ENCODE assay signal across 9 mouse cellular contexts in genomic region chr8:126139546-126139870, GRCm38 (mm10).
DNase-seq lines count a peak whose midpoint lies in the region; ATAC-seq and TF ChIP-seq lines count a peak whose summit lies in the region.
"Had no signal": no experiment of that assay in that cellular context is flagged by ENCODE, and none has a peak within 500 bp of the region (broad histone marks: within the 10 kb centered on the region; RNA-seq: fewer than 3 reads in every experiment).

No protein-coding gene starts in this region.

- H3K4me1 ChIP-seq in heart, embryonic 13.5 days = peaks cover 14% of the 10 kb centered on the region
- no peaks in the 10 kb centered on the region for H3K4me1 ChIP-seq in ES-Bruce4 (ENCODE audit: control insufficient read depth, insufficient read depth, low read length)
- H3K4me1 ChIP-seq in forebrain, embryonic 13.5 days = peaks cover 11% of the 10 kb centered on the region
- 0 out of 2 replicates have a peak, but pooled peaks cover 5% of the 10 kb centered on the region for H3K4me1 ChIP-seq in liver, embryonic 12.5 days
- no peaks in the 10 kb centered on the region for H3K4me1 ChIP-seq in thymus, adult 2 months (replicated peaks; ENCODE audit: control insufficient read depth, insufficient read depth, low read length)

- H3K4me3 ChIP-seq in heart, embryonic 13.5 days = peak overlapping the region; percentile 58
- H3K4me3 ChIP-seq in ES-Bruce4 (ENCODE audit: low read depth, low read length) = peak overlapping the region; percentile 58
- peak overlapping the region; percentile 52 for H3K4me3 ChIP-seq in forebrain, embryonic 13.5 days
- no peak overlapping the region for H3K4me3 ChIP-seq in liver, embryonic 12.5 days
- no peak overlapping the region for H3K4me3 ChIP-seq in thymus, adult 2 months (ENCODE audit: control insufficient read depth, insufficient read depth, low read length)
- H3K4me3 ChIP-seq: myocyte had no signal

- no peak for TF ChIP-seq POLR2A in ES-Bruce4 (IDR thresholded peaks at IDR 0.05; ENCODE audit: insufficient read depth, low read length)
- TF ChIP-seq POLR2A in thymus, adult 2 months (IDR thresholded peaks at IDR 0.05; ENCODE audit: control insufficient read depth, extremely low read depth, insufficient read depth, low read length, poor library complexity) = no peak

- 18% methylated on average over 11 of the region's 11 CpGs for WGBS in heart, embryonic 13.5 days
- WGBS in forebrain, embryonic 13.5 days = 15% methylated on average over 11 of the region's 11 CpGs
- WGBS in liver, embryonic 12.5 days (ENCODE audit: insufficient replicate concordance) = 20% methylated on average over 11 of the region's 11 CpGs
- 38% methylated on average over 11 of the region's 11 CpGs for WGBS in thymus, adult 2 months

- no peak for TF ChIP-seq EP300 in ES-Bruce4 (IDR thresholded peaks at IDR 0.05; ENCODE audit: insufficient read depth, low read depth, low read length)

- H3K36me3 ChIP-seq in heart, embryonic 13.5 days = no peaks in the 10 kb centered on the region
- H3K36me3 ChIP-seq in ES-Bruce4 (ENCODE audit: control insufficient read depth, insufficient read depth, low read length, poor library complexity, severe bottlenecking) = no peaks in the 10 kb centered on the region
- H3K36me3 ChIP-seq in forebrain, embryonic 13.5 days (ENCODE audit: poor library complexity, severe bottlenecking) = no peaks in the 10 kb centered on the region
- no peaks in the 10 kb centered on the region for H3K36me3 ChIP-seq in liver, embryonic 12.5 days
- no peaks in the 10 kb centered on the region for H3K36me3 ChIP-seq in thymus, adult 2 months (ENCODE audit: control insufficient read depth, insufficient read depth, low read length)

- H3K9me3 ChIP-seq in heart, embryonic 13.5 days = no peaks in the 10 kb centered on the region
- H3K9me3 ChIP-seq in ES-Bruce4 (replicated peaks; ENCODE audit: control insufficient read depth, insufficient read depth, low read length, poor library complexity, severe bottlenecking) = no peaks in the 10 kb centered on the region
- H3K9me3 ChIP-seq in forebrain, embryonic 13.5 days (replicated peaks) = no peaks in the 10 kb centered on the region
- no peaks in the 10 kb centered on the region for H3K9me3 ChIP-seq in liver, embryonic 12.5 days (replicated peaks)

- no peak for ATAC-seq in heart, embryonic 13.5 days (ENCODE audit: extremely low read depth, insufficient number of reproducible peaks, low FRiP score, low TSS enrichment)
- no peak for ATAC-seq in forebrain, embryonic 13.5 days
- ATAC-seq in liver, embryonic 12.5 days = no peak
- ATAC-seq in erythroid progenitor cell, adult 5-6 weeks (replicated peaks; ENCODE audit: low FRiP score, poor library complexity, severe bottlenecking) = no peak

- H3K27ac ChIP-seq in heart, embryonic 13.5 days (replicated peaks) = no peak overlapping the region
- H3K27ac ChIP-seq in ES-Bruce4 (ENCODE audit: insufficient read depth, low read length) = no peak overlapping the region
- H3K27ac ChIP-seq in forebrain, embryonic 13.5 days = no peak overlapping the region
- no peak overlapping the region for H3K27ac ChIP-seq in liver, embryonic 12.5 days
- no peak overlapping the region for H3K27ac ChIP-seq in thymus, adult 2 months (ENCODE audit: control insufficient read depth, insufficient read depth, low read length)

- H3K9ac ChIP-seq in heart, embryonic 13.5 days = 0 out of 2 replicates have a peak overlapping the region, but pooled peaks have one; percentile 70
- H3K9ac ChIP-seq in ES-Bruce4 (ENCODE audit: low read depth, poor library complexity, severe bottlenecking) = no peak overlapping the region
- peak overlapping the region; percentile 62 for H3K9ac ChIP-seq in forebrain, embryonic 13.5 days
- H3K9ac ChIP-seq in liver, embryonic 12.5 days = no peak overlapping the region

- H3K4me2 ChIP-seq in heart, embryonic 13.5 days = peak overlapping the region; percentile 98
- peak overlapping the region; percentile 94 for H3K4me2 ChIP-seq in forebrain, embryonic 13.5 days
- peak overlapping the region; percentile 65 for H3K4me2 ChIP-seq in liver, embryonic 12.5 days

- H3K27me3 ChIP-seq in heart, embryonic 13.5 days (replicated peaks) = peaks cover 52% of the 10 kb centered on the region
- peaks cover 23% of the 10 kb centered on the region for H3K27me3 ChIP-seq in ES-Bruce4 (ENCODE audit: control insufficient read depth, insufficient read depth, low read length, poor library complexity, severe bottlenecking)
- H3K27me3 ChIP-seq in forebrain, embryonic 13.5 days = peaks cover 46% of the 10 kb centered on the region
- peaks cover 53% of the 10 kb centered on the region for H3K27me3 ChIP-seq in liver, embryonic 12.5 days (replicated peaks)
- H3K27me3 ChIP-seq in thymus, adult 2 months (ENCODE audit: control insufficient read depth, insufficient read depth, low read length) = peaks cover 7% of the 10 kb centered on the region; the same call in 1 of the 2 replicates

- no peak for DNase-seq in heart, adult 8-10 months (ENCODE audit: low spot score)
- no peak for DNase-seq in frontal cortex, postnatal 36 days (ENCODE audit: low spot score in 2 of 2)
- no peak for DNase-seq in thymus, adult 2 months

- TF ChIP-seq CTCF in ES-Bruce4 (IDR thresholded peaks at IDR 0.05; ENCODE audit: low read depth, low read length) = no peak
- TF ChIP-seq CTCF in thymus, adult 2 months (IDR thresholded peaks at IDR 0.05; ENCODE audit: borderline replicate concordance, control insufficient read depth, extremely low read depth, insufficient read depth, low read length, poor library complexity) = no peak

Comparison
In these comparisons a context has a peak if more than half of its experiments do, and no peak if none do; other contexts are left out.
1. H3K4me3 ChIP-seq: peak in heart, embryonic 13.5 days (single experiment), ES-Bruce4 (single experiment) and forebrain, embryonic 13.5 days (single experiment); none in liver, embryonic 12.5 days (single experiment) and thymus, adult 2 months (single experiment).
2. H3K9ac ChIP-seq: peak in heart, embryonic 13.5 days (single experiment) and forebrain, embryonic 13.5 days (single experiment); none in ES-Bruce4 (single experiment) and liver, embryonic 12.5 days (single experiment).
3. Peak in every context shown above with its lines, with median percentiles within 50 percentile points of each other: H3K4me2 ChIP-seq.